Mouse (Mus musculus) midbrain, postnatal 0 days (tissue): Measurements from ENCODE around the gene 4930415O20Rik. TPM values are rescaled to one million over a fixed set of nuclear protein-coding genes. Genes with fewer than 3 reads are reported as not detected.

ENCODE experiments used
- ATAC-seq: fragments of 200-750 bp; cut with Nextera tagmentation; 2 replicates; pipeline ENCODE4 v1.8.0; 2017; ENCODE audit warnings: moderate number of reproducible peaks, mild to moderate bottlenecking, moderate TSS enrichment, moderate library complexity; ENCODE audit not compliant: low FRiP score
- DNase-seq: peaks from one replicate; pipeline ENCODE4 v3.0.0-alpha.2; 2015; ENCODE audit warnings: low spot score
- H3K27ac ChIP-seq: fragments of 300-500 bp; sonication (generic); 2 replicates; pipeline ENCODE4 v1.5.1; 2014; ENCODE audit warnings: low read depth, mild to moderate bottlenecking, low read length, mixed read lengths
- H3K27me3 ChIP-seq: fragments of 300-500 bp; sonication (generic); 2 replicates; pipeline ENCODE4 v1.6.1; 2014; ENCODE audit warnings: low read length, control low read depth, mixed read lengths; ENCODE audit not compliant: insufficient read depth
- H3K36me3 ChIP-seq: fragments of 300-500 bp; sonication (generic); 2 replicates; pipeline ENCODE4 v1.6.1; 2014; ENCODE audit warnings: low read length, control low read depth, mixed read lengths; ENCODE audit not compliant: insufficient read depth
- H3K4me1 ChIP-seq: fragments of 300-500 bp; sonication (generic); 2 replicates; pipeline ENCODE4 v1.6.1; 2014; ENCODE audit warnings: mild to moderate bottlenecking, control low read depth, antibody characterized with exemption, low read length, mixed read lengths; ENCODE audit not compliant: insufficient read depth
- H3K4me2 ChIP-seq: fragments of 300-500 bp; sonication (generic); 2 replicates; pipeline ENCODE4 v1.6.1; 2014; ENCODE audit warnings: low read depth, mild to moderate bottlenecking, low read length, mixed read lengths; ENCODE audit not compliant: poor library complexity, severe bottlenecking
- H3K4me3 ChIP-seq: fragments of 300-500 bp; sonication (generic); 2 replicates; pipeline ENCODE4 v1.5.1; 2014; ENCODE audit warnings: low read depth, mild to moderate bottlenecking, low read length, moderate library complexity
- H3K9ac ChIP-seq: fragments of 300-500 bp; sonication (generic); replicated peaks from 2 replicates; pipeline ENCODE4 v1.6.1; 2014; ENCODE audit warnings: mild to moderate bottlenecking, low read length, moderate library complexity, mixed read lengths; ENCODE audit not compliant: poor library complexity, severe bottlenecking
- H3K9me3 ChIP-seq: fragments of 300-500 bp; sonication (generic); 2 replicates; pipeline ENCODE4 v1.6.1; 2016; ENCODE audit warnings: low read length, control low read depth
- CTCF ChIP-seq: IDR thresholded peaks from 2 replicates; pipeline ENCODE4 v1.5.1; 2016; ENCODE audit warnings: antibody characterized with exemption, mild to moderate bottlenecking
- WGBS: fragments of 180-500 bp; shearing (Covaris S2); extraction: QIAGEN DNeasy Blood & Tissue Kit; methylation state at CpG from one replicate; pipeline ENCODE4 v1.1.7; 2014; 5-methylcytosine and 5-hydroxymethylcytosine counted together
- polyA plus RNA-seq: library from polyadenylated mRNA; unstranded; fragments of >200 nt; fragmentation: Nextera tagmentation; extraction: Ambion mirVana; gene quantifications from 2 replicates; pipeline ENCODE4 v1.2.1, GENCODE M21; 2015
- total RNA-seq: library from RNA; depleted of rRNA; stranded (reverse); fragments of >200 nt; gene quantifications from 2 replicates; pipeline ENCODE4 v1.2.3, GENCODE M21; 2014

4930415O20Rik gene
- total and polyA plus RNA-seq, 2 experiments from 2014 or later: 0.31 to 0.82 TPM

- no peaks in the 10 kb centered on the region for H3K9me3 ChIP-seq
- TF ChIP-seq CTCF: no peak
- H3K36me3 ChIP-seq: peaks cover 22% of the 10 kb centered on the region
- no peak overlapping the region for H3K27ac ChIP-seq
- H3K9ac ChIP-seq: 0 out of 2 replicates have a peak overlapping the region, but pooled peaks have one; percentile 36
- ATAC-seq (no peak), DNase-seq (no peak)
- H3K4me2 ChIP-seq: peak overlapping the region; percentile 85
- peaks cover 8% of the 10 kb centered on the region; the same call in 1 of the 2 replicates for H3K4me1 ChIP-seq
- no peaks in the 10 kb centered on the region for H3K27me3 ChIP-seq
- peak overlapping the region; percentile 91 for H3K4me3 ChIP-seq
- WGBS: 40% methylated on average over 5 of the region's 5 CpGs
These were observed 38.5 kb upstream of the 4930415O20Rik start for GRCm38 (mm10) chr15:98532281-98532680.

DNA sequence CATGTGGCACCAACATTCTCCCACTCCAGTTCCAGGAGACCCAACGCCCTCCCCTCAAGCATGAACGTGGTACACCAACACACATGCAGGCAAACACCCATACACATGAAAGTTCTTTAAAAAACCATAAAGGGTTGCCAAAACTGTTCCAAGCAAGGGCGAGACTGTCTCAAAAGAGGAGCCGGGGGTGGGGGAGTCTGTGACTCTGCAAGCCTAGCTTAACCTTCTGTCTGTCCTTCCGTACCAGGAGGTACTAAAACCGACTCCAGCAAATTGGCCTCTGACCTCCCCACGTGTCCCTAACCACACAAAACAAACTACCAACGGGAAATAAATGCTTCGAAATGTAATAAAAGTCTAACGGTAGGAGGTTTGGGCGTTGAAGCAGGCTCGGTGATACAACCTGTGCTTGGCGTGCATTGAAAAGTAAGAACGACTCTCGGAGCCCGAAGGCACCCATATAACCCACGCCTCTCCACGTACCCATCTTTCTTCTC lies 37.7 kb upstream of the 4930415O20Rik start:
- no peak for DNase-seq
- peak overlapping the region; percentile 85 for H3K4me2 ChIP-seq
- TF ChIP-seq CTCF: no peak
- peak overlapping the region; percentile 97 for H3K9ac ChIP-seq
- no peaks in the 10 kb centered on the region for H3K9me3 ChIP-seq
- peaks cover 8% of the 10 kb centered on the region; the same call in 1 of the 2 replicates for H3K4me1 ChIP-seq
- ATAC-seq: no peak
- WGBS: under 1% methylated on average over 18 of the region's 18 CpGs
- H3K27me3 ChIP-seq: no peaks in the 10 kb centered on the region
- H3K4me3 ChIP-seq: peak overlapping the region; percentile 91
- H3K27ac ChIP-seq: no peak overlapping the region
- peaks cover 14% of the 10 kb centered on the region for H3K36me3 ChIP-seq

DNA sequence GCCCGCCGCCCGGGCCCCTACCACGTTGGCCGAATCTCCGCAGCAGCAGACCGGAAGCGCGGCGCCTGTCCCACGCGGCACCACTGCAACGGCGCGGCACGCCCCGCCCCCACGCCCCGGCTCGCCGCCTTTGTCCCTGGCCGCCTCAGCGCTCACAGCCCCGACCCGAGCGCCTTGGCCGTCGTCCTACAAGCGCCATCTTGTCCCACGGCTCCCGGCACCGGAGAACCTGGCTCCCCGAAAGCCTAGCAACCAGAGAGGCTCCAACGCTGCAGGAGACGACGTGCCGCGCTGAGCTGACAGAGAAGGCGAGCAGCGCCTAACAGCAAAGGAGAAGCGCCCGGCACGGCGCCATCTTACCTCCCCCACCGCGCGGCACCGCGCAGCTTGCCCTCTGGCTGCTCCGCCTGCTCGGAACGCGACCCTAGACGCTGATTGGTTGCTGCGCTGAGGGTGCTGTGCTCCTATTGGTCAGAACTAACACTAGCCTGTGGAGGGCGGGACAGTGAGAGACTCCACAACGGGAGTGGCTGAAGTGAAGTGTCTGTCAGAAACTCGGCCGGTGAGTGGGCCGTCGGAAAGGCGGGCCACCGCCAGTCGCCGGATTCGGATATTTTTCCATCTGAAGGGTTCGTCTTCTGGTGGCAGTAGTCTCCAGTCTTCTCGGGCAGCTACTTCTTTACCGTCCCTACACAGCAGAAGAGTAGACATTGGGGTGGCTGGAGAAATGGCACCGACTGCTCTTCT lies 36.8 kb upstream of the 4930415O20Rik start, which contains the start of gene Kansl2:
TSS of gene Kansl2 (minus strand) at position 384 of the 747 bp plus-strand sequence.
- 0 out of 2 replicates have a peak, but pooled peaks have one; percentile 1 for TF ChIP-seq CTCF

DNA sequence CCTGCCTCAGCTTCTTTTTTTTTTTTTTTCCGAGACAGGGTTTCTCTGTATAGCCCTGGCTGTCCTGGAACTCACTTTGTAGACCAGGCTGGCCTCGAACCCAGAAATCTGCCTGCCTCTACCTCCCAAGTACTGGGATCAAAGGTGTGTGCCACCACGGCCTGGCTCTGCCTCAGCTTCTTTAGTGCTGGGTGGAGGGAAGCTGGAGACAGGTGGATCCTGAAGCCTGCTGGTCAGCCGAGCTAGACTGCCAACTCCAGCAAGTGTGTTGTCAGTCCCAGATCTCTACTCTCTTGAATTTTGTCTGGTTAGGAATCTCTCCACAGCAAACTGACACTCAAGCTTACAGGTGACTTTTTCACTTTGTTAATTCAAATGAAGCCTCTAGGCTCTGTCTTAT lies 34.9 kb upstream of the 4930415O20Rik start:
- no peak overlapping the region for H3K4me2 ChIP-seq
- no peak overlapping the region for H3K4me3 ChIP-seq
- no peaks in the 10 kb centered on the region for H3K27me3 ChIP-seq
- H3K9ac ChIP-seq: no peak overlapping the region
- no peak overlapping the region for H3K27ac ChIP-seq
- DNase-seq (no peak), ATAC-seq (no peak)
- TF ChIP-seq CTCF: no peak
- WGBS: 93% methylated on average over 4 of the region's 4 CpGs
- no peaks in the 10 kb centered on the region for H3K9me3 ChIP-seq
- H3K4me1 ChIP-seq: peaks cover 8% of the 10 kb centered on the region; the same call in 1 of the 2 replicates
- H3K36me3 ChIP-seq: peaks cover 8% of the 10 kb centered on the region

More for the DNA sequence above, 36.8 kb upstream of the 4930415O20Rik start, which contains the start of gene Kansl2:
- Histone ChIP-seq H3K9ac (peak within 1 kb of the TSS; percentile 97), H3K27ac (peak within 1 kb of the TSS; percentile 99), H3K4me3 (peak within 1 kb of the TSS; percentile 91), H3K27me3 (no peaks in the 10 kb centered on the region), H3K4me1 (peaks cover 8% of the 10 kb centered on the region; the same call in 1 of the 2 replicates), H3K9me3 (no peaks in the 10 kb centered on the region), H3K36me3 (peaks cover 13% of the 10 kb centered on the region), H3K4me2 (peak within 1 kb of the TSS; percentile 85)
- ATAC-seq (peak; percentile 100), DNase-seq (peak; percentile 99)
- under 1% methylated on average over 58 of the region's 70 CpGs for WGBS

GRCm38 (mm10) chr15:98536828-98537510 lies 33.8 kb upstream of the 4930415O20Rik start:
- Histone ChIP-seq H3K9me3 (no peaks in the 10 kb centered on the region), H3K4me3 (no peak overlapping the region), H3K27ac (no peak overlapping the region), H3K9ac (no peak overlapping the region), H3K4me1 (peaks cover 8% of the 10 kb centered on the region; the same call in 1 of the 2 replicates), H3K36me3 (peaks cover 8% of the 10 kb centered on the region; the same call in 1 of the 2 replicates), H3K4me2 (no peak overlapping the region), H3K27me3 (no peaks in the 10 kb centered on the region)
- DNase-seq (no peak), ATAC-seq (no peak)
- TF ChIP-seq CTCF: no peak
- 89% methylated on average over 8 of the region's 8 CpGs for WGBS
